Mouse (Mus musculus): ENCODE results near the gene Morn1.
A peak's percentile ranks its signal among the peaks of the same experiment; 100 is the strongest.

Morn1 gene

DNA sequence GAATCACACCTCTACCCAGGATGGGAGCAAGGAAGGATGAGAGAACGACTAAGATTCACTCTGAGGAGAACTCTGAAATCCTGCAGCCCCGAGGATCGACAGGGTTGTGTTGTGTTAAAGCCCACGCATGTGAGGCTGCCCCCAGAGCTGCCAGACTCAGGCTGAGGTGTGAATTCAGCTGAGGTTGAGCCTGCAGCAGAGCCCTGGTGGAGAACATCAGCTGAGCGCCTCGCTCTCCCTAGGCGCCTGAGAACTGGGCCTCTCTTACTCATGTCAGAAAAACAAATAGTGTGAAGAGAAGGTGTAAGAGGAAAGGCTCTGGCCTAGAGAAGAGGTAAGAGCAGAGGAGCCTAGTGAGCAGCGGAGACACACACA is 72.2 kb downstream of the Morn1 start:
- no peak for DNase-seq (ENCODE audit: low spot score in 2 of 2)

DNA sequence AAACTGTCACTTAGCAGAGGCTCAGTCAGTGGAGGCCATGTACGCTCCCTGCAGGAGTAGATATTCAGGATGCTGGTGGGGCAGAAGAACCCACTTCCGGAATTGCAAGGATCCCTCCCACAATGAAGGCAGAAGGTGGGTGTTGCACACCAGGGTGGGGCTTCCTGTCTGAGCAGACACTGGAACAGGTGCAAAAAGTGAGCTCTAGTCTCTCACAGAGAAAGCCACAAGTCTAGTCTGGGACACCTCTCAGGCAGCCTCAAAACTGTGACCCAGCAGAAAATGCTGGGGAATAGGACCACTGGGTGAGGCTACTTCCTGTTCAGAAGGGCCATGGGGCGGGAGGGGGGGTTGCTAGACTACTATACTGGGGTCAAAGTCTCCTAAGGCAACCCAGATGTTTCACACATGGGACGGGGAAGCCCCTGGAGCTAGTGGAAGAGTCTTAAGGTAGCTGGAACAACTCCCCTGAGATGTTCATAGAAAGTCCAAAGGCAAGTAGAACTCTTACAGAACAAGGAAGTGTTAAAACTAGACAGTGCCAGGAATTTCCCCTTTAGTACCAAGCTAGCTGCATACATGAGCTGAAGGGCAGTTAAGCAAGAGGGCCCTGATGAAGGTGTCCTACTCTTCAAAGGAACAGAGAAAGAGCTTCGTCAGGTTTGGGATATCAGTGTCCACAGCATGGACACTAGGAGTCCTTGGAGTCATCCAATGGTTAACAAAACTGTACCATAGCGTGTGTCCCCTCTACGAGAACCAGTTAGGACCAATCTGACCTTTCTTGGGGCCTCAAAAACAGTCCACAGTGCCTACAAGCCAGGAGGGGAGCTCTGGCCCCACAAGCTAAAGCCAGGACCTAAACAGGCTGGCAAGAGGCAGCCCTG is 76.3 kb downstream of the Morn1 start:
- no peak for DNase-seq (ENCODE audit: low spot score in 2 of 2)

- DNase-seq (ENCODE audit: low spot score in 2 of 2) = no peak
These were observed 76.9 kb downstream of the Morn1 start for GRCm38 (mm10) chr4:155163320-155163651.

DNA sequence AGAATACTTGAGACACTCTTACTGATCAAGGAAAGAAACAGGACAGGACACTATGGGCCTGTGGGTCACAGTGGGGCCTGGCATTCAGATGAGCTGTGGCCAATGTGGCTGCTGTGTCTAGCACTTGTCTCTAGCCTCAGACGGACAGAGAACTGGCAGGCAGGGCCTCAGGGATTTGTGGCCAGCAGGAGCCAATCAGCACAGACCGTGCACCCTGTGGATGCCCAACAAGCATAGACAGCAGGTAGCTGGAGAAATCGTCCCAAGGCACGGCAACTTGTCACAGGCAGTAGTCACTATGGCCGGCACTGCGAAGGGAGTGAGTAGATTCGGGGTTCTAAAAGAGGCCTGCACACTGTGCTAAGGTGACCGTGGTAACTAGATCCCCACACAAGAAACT is 77.3 kb downstream of the Morn1 start:
- DNase-seq (ENCODE audit: low spot score in 2 of 2) = no peak

- DNase-seq (ENCODE audit: low spot score in 2 of 2) = no peak
These were observed 78.2 kb downstream of the Morn1 start for GRCm38 (mm10) chr4:155164550-155164949.

GRCm38 (mm10) chr4:155165861-155166260 is 79.5 kb downstream of the Morn1 start:
- DNase-seq (ENCODE audit: low spot score in 2 of 2) = no peak

GRCm38 (mm10) chr4:155168835-155169252 is 82.5 kb downstream of the Morn1 start:
- DNase-seq (ENCODE audit: low spot score in 2 of 2) = no peak

DNA sequence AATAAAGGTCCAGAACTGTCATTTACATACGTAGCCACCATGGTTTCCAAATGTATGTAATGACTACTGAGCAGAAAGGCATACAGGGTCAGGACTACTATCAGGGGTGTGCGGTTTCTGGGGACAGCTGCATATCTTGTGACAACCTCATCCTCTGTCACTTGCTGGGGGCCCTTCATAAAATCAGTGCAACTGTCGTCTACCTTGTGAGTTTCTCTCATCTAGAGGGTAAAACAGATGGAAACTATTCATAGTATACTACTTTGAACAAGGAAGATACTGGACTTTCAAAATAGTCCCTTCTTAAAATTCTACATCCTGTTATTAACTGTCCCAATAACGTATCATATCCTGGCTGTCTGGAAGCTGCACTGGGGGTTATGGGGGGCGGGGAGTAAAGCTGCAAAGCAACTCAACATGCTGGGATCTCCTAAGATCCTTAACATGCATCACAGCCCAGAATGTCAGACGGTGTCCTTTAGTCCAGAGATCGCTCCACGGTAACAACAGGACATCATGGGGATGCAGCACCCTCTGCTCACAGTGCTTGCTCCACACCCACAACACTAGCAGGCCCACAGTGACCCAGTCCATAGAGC is 84.3 kb downstream of the Morn1 start:
- no peak for DNase-seq (ENCODE audit: low spot score in 2 of 2)

DNA sequence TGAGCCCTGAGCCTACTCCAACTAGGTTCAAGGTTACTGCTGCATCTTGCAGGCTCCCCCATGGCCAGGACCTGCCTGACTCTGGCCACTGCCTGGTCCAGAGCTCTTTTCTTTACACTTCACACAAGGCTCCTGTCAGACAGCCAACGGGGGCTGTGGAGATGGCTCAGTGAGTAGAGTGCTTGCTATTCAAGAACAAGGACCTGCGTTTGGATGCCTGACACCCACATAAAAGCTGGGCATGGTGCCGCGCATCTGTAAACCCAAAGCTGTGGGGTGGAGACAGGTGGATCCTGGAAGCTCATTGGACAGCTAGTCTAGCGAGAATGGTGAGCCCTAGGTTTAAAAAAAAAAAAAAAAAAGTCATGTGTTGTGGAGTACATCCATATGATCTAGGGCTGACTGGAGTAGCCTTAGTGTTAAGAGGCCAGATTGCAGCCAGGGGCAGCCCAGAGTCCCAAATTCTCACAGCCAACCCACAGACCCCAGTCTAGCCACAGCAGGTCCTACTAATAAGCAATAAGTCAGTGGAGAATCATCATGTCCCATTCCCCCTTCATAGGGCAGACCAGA is 85.7 kb downstream of the Morn1 start:
- DNase-seq (ENCODE audit: low spot score in 2 of 2) = peak; percentile 61 to 71

- peak; percentile 65 to 72 for DNase-seq (ENCODE audit: low spot score in 2 of 2)
These were observed 86.8 kb downstream of the Morn1 start for GRCm38 (mm10) chr4:155172909-155173821.

DNA sequence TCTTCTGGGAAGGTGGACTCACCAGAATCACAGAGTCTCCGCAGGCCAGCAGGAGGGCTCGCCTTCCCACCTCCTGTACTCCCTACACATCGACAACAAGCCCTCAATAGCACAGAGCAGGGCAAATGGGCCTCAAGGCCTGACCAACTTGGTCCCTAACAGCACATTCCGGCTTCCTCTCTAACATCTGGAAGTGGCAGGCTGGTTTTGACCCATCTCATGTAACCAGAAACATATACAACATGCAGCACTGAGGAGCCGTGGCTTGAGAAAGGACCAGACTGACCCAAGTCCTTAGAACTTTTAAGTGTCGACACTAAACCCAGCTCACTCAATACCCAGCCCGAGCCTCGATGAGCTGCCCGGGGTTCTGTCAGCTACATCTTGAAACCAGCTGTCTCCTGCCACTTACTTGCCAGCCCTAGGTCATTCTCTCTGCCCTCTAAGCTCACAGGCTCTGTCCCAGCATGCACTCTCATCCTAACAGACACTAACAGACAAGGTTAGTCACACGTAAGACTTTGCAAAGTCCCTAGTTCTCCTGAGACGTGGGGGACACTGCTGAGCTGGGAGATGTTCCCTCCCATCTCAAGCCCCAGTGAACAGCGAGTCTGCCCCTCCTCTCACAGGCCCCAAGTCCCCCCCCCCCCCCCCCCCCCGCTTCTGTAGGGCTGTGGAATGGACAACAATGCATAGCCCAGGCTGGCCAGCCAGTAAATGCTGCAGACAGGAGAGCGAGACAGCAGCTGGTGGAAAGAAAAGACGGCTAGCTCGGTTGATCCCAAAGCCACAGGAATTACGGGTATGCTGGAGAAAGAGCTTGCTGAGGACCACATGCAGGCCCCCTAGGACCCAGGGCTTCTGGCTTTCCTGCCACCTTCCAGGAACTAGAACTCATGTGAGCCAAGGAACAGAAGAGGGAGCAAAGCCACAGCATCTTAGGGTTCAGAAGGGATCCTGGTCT is 87.7 kb downstream of the Morn1 start:
- no peak for DNase-seq (ENCODE audit: low spot score in 2 of 2)

DNA sequence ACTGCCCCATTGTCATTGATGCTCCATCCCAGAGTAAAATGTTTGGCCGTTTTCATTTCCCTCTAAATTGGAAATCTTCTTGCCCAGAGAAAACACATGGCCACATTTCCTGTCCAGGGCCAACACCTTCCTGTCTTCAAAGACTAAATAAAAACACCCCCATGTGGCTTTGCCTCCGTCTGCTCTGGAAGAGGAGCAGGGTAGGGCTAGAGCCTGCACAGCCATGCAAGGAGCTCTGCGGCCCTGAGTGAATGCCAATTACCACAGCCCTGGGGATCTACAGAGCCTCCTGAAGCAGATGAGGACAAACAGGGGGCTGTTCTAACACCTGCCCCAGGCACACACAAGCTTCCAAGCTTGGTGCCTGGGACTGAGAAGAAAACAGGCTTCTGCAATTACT is 89.8 kb downstream of the Morn1 start:
- DNase-seq (ENCODE audit: low spot score in 2 of 2) = no peak

GRCm38 (mm10) chr4:155178274-155178673 is 91.9 kb downstream of the Morn1 start:
- peak in 1 of 2 experiments; percentile 43 for DNase-seq (ENCODE audit: low spot score in 2 of 2)

DNA sequence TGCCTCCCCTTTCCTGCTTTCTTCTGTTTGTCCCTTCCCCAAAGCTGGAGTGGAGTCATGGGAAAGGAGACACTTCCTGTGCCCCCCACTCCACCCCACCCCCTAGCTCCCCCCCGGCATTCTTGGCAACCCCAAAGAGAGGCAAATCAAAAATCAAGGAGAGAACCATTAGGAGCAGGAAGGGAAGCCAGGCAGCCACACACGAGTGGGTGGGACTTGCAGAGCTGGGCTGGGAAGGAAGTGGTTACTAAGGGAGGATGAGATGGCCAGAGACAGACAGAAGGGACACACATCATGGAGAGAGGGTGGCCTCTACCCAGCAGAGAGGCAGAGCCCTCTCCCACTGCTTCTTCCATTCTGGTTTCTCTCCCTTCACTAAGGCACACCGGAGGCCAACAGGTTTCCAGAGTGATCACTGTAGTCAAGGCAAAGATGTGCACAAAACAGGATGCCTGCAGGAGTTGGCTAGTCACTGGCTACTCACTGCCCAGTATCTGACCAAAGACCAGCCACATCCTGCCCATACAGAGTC is 92.7 kb downstream of the Morn1 start:
- no peak for DNase-seq (ENCODE audit: low spot score in 2 of 2)

DNA sequence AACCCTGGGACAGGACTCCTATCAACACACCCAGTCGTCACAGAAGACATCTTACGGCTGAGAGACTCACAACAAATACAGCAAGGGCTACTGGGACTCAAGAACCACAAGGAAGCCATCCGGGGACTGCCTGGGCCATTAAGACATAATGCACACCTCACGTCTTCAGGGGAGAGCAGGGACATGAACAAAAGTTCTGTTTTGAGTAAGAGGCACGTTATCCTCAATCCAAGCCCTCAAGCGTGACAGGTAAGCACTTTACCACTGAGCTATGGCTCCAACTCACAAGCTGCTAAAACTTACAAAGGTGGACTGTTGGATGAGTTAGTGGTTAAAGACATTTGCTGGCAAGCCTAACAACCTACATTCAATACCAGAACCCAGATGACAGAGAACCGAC is 96.8 kb downstream of the Morn1 start:
- DNase-seq (ENCODE audit: low spot score in 2 of 2) = no peak

DNA sequence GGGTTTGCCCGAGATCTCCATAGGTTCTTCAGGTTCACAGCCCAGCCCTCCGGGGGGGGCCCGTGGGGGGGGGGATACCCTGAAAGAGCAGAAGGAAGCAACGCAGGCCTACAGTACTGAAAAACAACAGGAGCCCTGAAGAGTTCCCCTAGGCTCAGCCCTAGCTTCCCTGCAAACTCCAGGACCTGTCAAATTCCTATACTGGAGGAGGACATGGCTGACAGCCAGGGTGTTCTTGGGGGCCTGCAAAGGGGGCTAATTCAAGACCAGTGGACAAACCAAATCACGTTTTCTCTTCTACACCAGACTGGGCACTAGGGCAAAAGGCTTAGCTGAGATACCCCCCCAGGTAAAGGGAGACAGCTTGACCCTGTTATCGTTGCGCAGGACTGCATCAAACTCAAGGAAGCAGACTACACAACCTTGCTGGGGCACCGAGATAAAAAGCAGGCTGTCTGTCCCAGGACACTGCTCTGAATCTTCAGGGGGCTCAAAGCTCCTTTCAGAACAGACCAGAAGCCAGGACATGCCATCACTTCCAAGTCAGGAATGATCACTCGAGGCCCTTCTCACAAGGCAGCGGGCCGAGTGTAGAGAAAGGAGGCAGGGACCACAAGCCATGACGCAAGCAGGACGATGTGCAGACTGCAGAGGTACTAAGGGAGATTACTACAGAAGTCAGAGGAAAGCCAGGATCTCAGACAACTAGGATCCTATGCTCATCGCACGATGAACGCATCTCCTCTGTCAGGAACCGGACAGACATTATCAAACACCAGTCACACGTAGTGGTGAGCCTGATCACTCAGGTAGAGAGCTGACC is 98.1 kb downstream of the Morn1 start:
- no peak for DNase-seq (ENCODE audit: low spot score in 2 of 2)

DNA sequence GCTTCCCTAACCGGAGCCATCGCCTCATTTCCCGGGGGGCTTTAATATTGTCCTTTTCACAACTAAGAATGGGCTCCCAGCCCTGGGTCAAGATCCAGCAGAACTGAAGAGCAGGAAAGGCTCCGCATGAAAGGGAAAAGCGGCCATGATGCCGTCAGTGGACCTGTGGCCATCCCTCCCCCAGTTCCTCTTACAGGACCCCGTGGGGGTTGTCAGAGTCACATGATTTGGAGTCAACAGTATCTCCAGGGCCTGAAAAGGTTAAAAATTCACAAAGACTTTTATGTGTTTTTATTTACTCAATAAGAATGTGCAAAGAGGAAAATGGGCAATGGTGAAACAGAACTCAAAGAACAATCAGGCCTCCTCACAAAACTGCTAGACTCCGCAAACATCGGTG is 99.5 kb downstream of the Morn1 start:
- DNase-seq (ENCODE audit: low spot score in 2 of 2) = no peak

DNA sequence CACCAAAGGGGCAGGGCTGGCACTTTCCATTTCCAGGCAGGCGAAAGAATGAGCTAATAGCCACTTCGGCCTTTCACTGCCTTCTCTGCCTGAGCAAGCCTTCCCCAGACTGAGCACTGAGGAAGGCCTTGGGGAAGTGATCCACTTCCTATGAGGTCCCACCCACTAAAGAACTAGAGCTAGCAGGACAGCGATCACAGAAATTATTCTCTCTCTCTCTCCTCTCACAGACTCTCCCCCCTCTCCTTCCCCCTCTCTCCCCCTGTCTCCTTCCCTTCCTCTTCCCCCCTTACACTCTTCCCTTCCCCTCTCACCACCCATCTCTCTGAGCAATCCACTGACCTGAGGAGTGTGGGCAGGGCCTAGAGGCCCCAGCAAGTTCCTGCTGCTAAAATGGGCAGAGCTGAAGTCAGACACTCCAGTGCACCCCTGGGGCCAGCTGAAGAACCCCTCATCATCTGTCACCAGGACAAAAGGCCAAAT is 100.9 kb downstream of the Morn1 start:
- DNase-seq (ENCODE audit: low spot score in 2 of 2) = no peak

- no peak for DNase-seq (ENCODE audit: low spot score in 2 of 2)
These were observed 102.0 kb downstream of the Morn1 start for GRCm38 (mm10) chr4:155188341-155188740.

DNA sequence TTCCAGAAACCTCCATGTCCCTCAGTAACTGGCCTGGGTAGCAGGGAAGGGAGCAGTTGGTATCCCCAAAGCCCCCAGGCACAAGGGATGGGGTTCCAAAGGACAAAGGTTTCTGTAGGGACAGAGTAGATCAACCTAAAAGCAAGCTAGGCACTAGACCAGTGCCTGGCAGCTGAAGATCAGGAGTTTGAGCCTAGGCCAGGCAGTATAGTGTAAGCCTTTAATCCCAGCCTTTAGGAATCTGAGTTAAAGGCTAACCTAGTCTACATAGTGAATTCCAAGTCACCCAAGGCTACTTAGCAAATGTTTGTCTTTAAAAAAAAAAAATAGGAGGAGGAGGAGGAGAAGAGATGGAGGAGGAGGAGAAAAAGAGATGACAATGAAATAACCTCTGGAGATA is 102.4 kb downstream of the Morn1 start:
- no peak for DNase-seq (ENCODE audit: low spot score in 2 of 2)

Data from right cerebral cortex, adult 2 months (tissue).